Mouse (Mus musculus) fat pad, adult 2 months (tissue): ENCODE measurements around the gene Trim2.

ENCODE experiments used
- DNase-seq: peaks from one replicate; pipeline ENCODE4 v3.0.0-alpha.2; 2011; ENCODE audit warnings: low read depth, low spot score; ENCODE audit errors: extremely low read depth

Trim2 gene

GRCm38 (mm10) chr3:84306777-84307176 is at the start of gene Trim2:
Gene Trim2, minus strand, starts transcription at chr3:84306877.
- no peak for DNase-seq

- no peak for DNase-seq
Observed at GRCm38 (mm10) chr3:84355930-84356689, 49.4 kb upstream of the Trim2 start.

- DNase-seq: no peak
Observed at GRCm38 (mm10) chr3:84352353-84353034, 45.8 kb upstream of the Trim2 start.

- DNase-seq: no peak
Observed at GRCm38 (mm10) chr3:84350311-84350710, 43.6 kb upstream of the Trim2 start.

- DNase-seq: no peak
Observed at GRCm38 (mm10) chr3:84349771-84350170, 43.1 kb upstream of the Trim2 start.

- no peak for DNase-seq
Observed at GRCm38 (mm10) chr3:84347426-84347825, 40.7 kb upstream of the Trim2 start.

- DNase-seq: no peak
Observed at GRCm38 (mm10) chr3:84346456-84347150, 39.9 kb upstream of the Trim2 start.

- no peak for DNase-seq
Observed at GRCm38 (mm10) chr3:84345646-84345980, 38.9 kb upstream of the Trim2 start.

GRCm38 (mm10) chr3:84344725-84345645 is 38.3 kb upstream of the Trim2 start:
- no peak for DNase-seq

GRCm38 (mm10) chr3:84343101-84343500 is 36.4 kb upstream of the Trim2 start:
- no peak for DNase-seq

- DNase-seq: no peak
Observed at GRCm38 (mm10) chr3:84341811-84342210, 35.1 kb upstream of the Trim2 start.

GRCm38 (mm10) chr3:84337585-84337984 is 30.9 kb upstream of the Trim2 start:
- no peak for DNase-seq

- DNase-seq: no peak
Observed at GRCm38 (mm10) chr3:84336342-84336741, 29.7 kb upstream of the Trim2 start.

GRCm38 (mm10) chr3:84335421-84336073 is 28.9 kb upstream of the Trim2 start:
- no peak for DNase-seq

GRCm38 (mm10) chr3:84334771-84335420 is 28.2 kb upstream of the Trim2 start:
- no peak for DNase-seq

GRCm38 (mm10) chr3:84333400-84334349 is 27.0 kb upstream of the Trim2 start:
- no peak for DNase-seq

- no peak for DNase-seq
Observed at GRCm38 (mm10) chr3:84330210-84330609, 23.5 kb upstream of the Trim2 start.

GRCm38 (mm10) chr3:84324967-84325441 is 18.3 kb upstream of the Trim2 start:
- peak; percentile 98 for DNase-seq

GRCm38 (mm10) chr3:84324478-84324877 is 17.8 kb upstream of the Trim2 start:
- no peak for DNase-seq
